Mouse (Mus musculus) olfactory bulb, adult 2 months (tissue): ENCODE measurements around the gene Fam83e.

ENCODE experiments used
- CTCF ChIP-seq: fragments of 200-500 bp; IDR thresholded peaks from 2 replicates; pipeline ENCODE4 v1.5.1; 2012; ENCODE audit warnings: low read depth, mild to moderate bottlenecking, low read length, moderate library complexity; ENCODE audit not compliant: insufficient read depth
- POLR2A ChIP-seq: fragments of 200-500 bp; IDR thresholded peaks from 2 replicates; pipeline ENCODE4 v1.6.1; 2012; ENCODE audit warnings: mild to moderate bottlenecking, low read depth, low read length, moderate library complexity; ENCODE audit not compliant: insufficient read depth

GRCm38 (mm10) chr7:45683396-45684050, 37.5 kb upstream of the Fam83e start, which contains the start of gene Ntn5:
- TF ChIP-seq CTCF = no peak
- TF ChIP-seq POLR2A = no peak
